Mouse (Mus musculus): Measurements from ENCODE around the gene Antxr2. TPM values are rescaled to one million over a fixed set of nuclear protein-coding genes. Genes with fewer than 3 reads are reported as not detected.

The Antxr2 gene
- polyA plus RNA-seq, 1 experiment from 2014 or later = 14.1 TPM

- Histone ChIP-seq H3K9me3 (ENCODE audit: control insufficient read depth, low read length) (no peaks in the 10 kb centered on the region), H3K4me1 (ENCODE audit: control insufficient read depth, insufficient read depth, low read length) (no peaks in the 10 kb centered on the region), H3K4me3 (ENCODE audit: low read depth, low read length) (no peak overlapping the region), H3K9ac (ENCODE audit: low read length) (no peak overlapping the region), H3K4me2 (no peak overlapping the region), H3K36me3 (ENCODE audit: control insufficient read depth, insufficient read depth, low read length) (no peaks in the 10 kb centered on the region), H3K27me3 (ENCODE audit: control insufficient read depth, insufficient read depth, low read length) (no peaks in the 10 kb centered on the region), H3K27ac (ENCODE audit: low read depth, low read length) (no peak overlapping the region)
- ATAC-seq (ENCODE audit: low FRiP score) (no peak), DNase-seq (ENCODE audit: low spot score, missing footprints) (no peak)
These were observed 190.9 kb downstream of the Antxr2 start for GRCm38 (mm10) chr5:97839924-97840279.

- ATAC-seq (ENCODE audit: low FRiP score) (no peak), DNase-seq (ENCODE audit: low spot score, missing footprints) (no peak)
- Histone ChIP-seq H3K4me2 (no peak overlapping the region), H3K9me3 (ENCODE audit: control insufficient read depth, low read length) (no peaks in the 10 kb centered on the region), H3K9ac (ENCODE audit: low read length) (no peak overlapping the region), H3K27me3 (ENCODE audit: control insufficient read depth, insufficient read depth, low read length) (no peaks in the 10 kb centered on the region), H3K4me1 (ENCODE audit: control insufficient read depth, insufficient read depth, low read length) (no peaks in the 10 kb centered on the region), H3K36me3 (ENCODE audit: control insufficient read depth, insufficient read depth, low read length) (no peaks in the 10 kb centered on the region), H3K27ac (ENCODE audit: low read depth, low read length) (no peak overlapping the region), H3K4me3 (ENCODE audit: low read depth, low read length) (no peak overlapping the region)
- 61% methylated on average over 3 of the region's 3 CpGs for WGBS
These were observed 191.4 kb downstream of the Antxr2 start for GRCm38 (mm10) chr5:97839271-97839923.

DNA sequence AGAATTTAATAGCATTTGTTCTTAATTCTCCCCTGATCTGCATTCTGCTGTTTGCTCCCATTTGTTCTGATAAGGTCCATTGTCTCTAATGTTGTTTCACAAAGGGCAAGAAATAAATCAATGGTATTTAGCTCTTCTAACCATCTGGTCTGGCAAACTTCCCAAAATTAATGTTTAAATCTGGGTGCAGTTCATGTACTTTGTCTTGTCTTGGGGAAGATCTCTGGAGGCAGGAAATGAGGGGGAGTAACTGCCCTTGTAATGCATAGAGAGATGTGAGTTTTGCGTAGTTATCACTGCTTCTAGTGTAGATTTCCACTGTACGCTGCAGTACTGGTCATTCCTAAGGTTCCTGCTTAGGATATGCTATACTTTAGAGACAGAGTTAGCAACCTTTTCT, 193.5 kb downstream of the Antxr2 start:
- 95% methylated on average over 2 of the region's 2 CpGs for WGBS
- Histone ChIP-seq H3K4me1 (ENCODE audit: control insufficient read depth, insufficient read depth, low read length) (no peaks in the 10 kb centered on the region), H3K4me3 (ENCODE audit: low read depth, low read length) (no peak overlapping the region), H3K4me2 (no peak overlapping the region), H3K9ac (ENCODE audit: low read length) (no peak overlapping the region), H3K9me3 (ENCODE audit: control insufficient read depth, low read length) (no peaks in the 10 kb centered on the region), H3K27me3 (ENCODE audit: control insufficient read depth, insufficient read depth, low read length) (no peaks in the 10 kb centered on the region), H3K36me3 (ENCODE audit: control insufficient read depth, insufficient read depth, low read length) (no peaks in the 10 kb centered on the region), H3K27ac (ENCODE audit: low read depth, low read length) (no peak overlapping the region)
- DNase-seq (ENCODE audit: low spot score, missing footprints) (no peak), ATAC-seq (ENCODE audit: low FRiP score) (no peak)

DNA sequence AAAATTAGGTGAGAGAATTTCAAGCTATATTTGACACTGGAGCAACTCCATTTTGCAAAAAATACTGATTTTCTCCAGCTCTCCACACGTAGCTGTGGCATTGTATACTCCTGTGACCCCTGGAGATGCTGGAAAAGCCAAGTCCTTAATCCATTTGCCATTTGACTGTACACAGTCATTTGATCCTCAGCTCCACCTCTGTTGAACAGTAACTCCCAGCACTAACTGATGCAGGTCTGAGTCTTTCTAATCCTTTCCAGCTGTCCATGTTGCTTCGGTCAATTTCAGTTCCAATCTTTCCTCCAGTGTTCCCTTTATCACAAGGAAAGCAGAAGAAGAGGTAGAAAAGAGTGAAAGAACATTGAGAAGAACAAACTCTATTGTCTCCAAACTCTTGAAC, 195.4 kb downstream of the Antxr2 start:
- no peaks in the 10 kb centered on the region for H3K9me3 ChIP-seq (ENCODE audit: control insufficient read depth, low read length)
- H3K4me3 ChIP-seq (ENCODE audit: low read depth, low read length) = no peak overlapping the region
- 60% methylated on average over 2 of the region's 2 CpGs for WGBS
- no peaks in the 10 kb centered on the region for H3K4me1 ChIP-seq (ENCODE audit: control insufficient read depth, insufficient read depth, low read length)
- no peak overlapping the region for H3K27ac ChIP-seq (ENCODE audit: low read depth, low read length)
- no peak for ATAC-seq (ENCODE audit: low FRiP score)
- H3K27me3 ChIP-seq (ENCODE audit: control insufficient read depth, insufficient read depth, low read length) = no peaks in the 10 kb centered on the region
- H3K4me2 ChIP-seq = no peak overlapping the region
- H3K36me3 ChIP-seq (ENCODE audit: control insufficient read depth, insufficient read depth, low read length) = no peaks in the 10 kb centered on the region
- H3K9ac ChIP-seq (ENCODE audit: low read length) = no peak overlapping the region
- no peak for DNase-seq (ENCODE audit: low spot score, missing footprints)

- 83% methylated on average over 1 of the region's 1 CpGs for WGBS
- ATAC-seq (ENCODE audit: low FRiP score) (no peak), DNase-seq (ENCODE audit: low spot score, missing footprints) (no peak)
- no peaks in the 10 kb centered on the region for H3K36me3 ChIP-seq (ENCODE audit: control insufficient read depth, insufficient read depth, low read length)
- H3K9me3 ChIP-seq (ENCODE audit: control insufficient read depth, low read length) = no peaks in the 10 kb centered on the region
- H3K27me3 ChIP-seq (ENCODE audit: control insufficient read depth, insufficient read depth, low read length) = no peaks in the 10 kb centered on the region
- H3K4me2 ChIP-seq = no peak overlapping the region
- H3K4me1 ChIP-seq (ENCODE audit: control insufficient read depth, insufficient read depth, low read length) = no peaks in the 10 kb centered on the region
- no peak overlapping the region for H3K4me3 ChIP-seq (ENCODE audit: low read depth, low read length)
- no peak overlapping the region for H3K9ac ChIP-seq (ENCODE audit: low read length)
- H3K27ac ChIP-seq (ENCODE audit: low read depth, low read length) = no peak overlapping the region
These were observed 196.1 kb downstream of the Antxr2 start for GRCm38 (mm10) chr5:97834770-97835169.

Other genes starting within 250 kb of the Antxr2 start
- 1.0 and 1.7 TPM in 2 replicates for gene Prdm8, start 136.2 kb upstream of the Antxr2 start, polyA plus RNA-seq (2014; fragmentation: Nextera tagmentation; extraction: Ambion mirVana)
- 0.15 TPM in 1 of 2 replicates, not detected in the other for gene Fgf5, start 223.1 kb upstream of the Antxr2 start, polyA plus RNA-seq (2014; fragmentation: Nextera tagmentation; extraction: Ambion mirVana)

Measured in midbrain, embryonic 11.5 days (tissue).